In genomic region chr3:118063679-118064078, GRCm38 (mm10) we compare ENCODE assay signal across 21 mouse cellular contexts.
DNase-seq lines count a peak whose midpoint lies in the region; ATAC-seq lines count a peak whose summit lies in the region.
"Had no signal": no experiment of that assay in that cellular context is flagged by ENCODE, and none has a peak within 500 bp of the region (broad histone marks: within the 10 kb centered on the region; RNA-seq: fewer than 3 reads in every experiment).

No protein-coding gene starts in this region.

- intact Hi-C loops in gastrocnemius, postnatal 36 days (cut with DNase I) = no loop called here

- H3K4me1 ChIP-seq in embryonic facial prominence, embryonic 14.5 days (ENCODE audit: control insufficient read depth, insufficient read depth, low read length) = no peaks in the 10 kb centered on the region
- no peaks in the 10 kb centered on the region for H3K4me1 ChIP-seq in embryonic facial prominence, embryonic 10.5 days
- H3K4me1 ChIP-seq: liver, embryonic 15.5 days had no signal

- WGBS in embryonic facial prominence, embryonic 14.5 days = 26% methylated on average over 2 of the region's 2 CpGs
- WGBS in embryonic facial prominence, embryonic 10.5 days = 60% methylated on average over 2 of the region's 2 CpGs

- DNase-seq in embryonic facial prominence, embryonic 14.5 days (ENCODE audit: low spot score) = peak; percentile 23
- no peak for DNase-seq in embryonic facial prominence, embryonic 10.5 days (ENCODE audit: low spot score)
- peak; percentile 15 for DNase-seq in layer of hippocampus, adult 9-11 months
- no peak for DNase-seq in layer of hippocampus, postnatal 36 days
- peak; percentile 30 for DNase-seq in 416B (ENCODE audit: low read depth)
- peak; percentile 7 for DNase-seq in fibroblast of lung, adult 2 months (ENCODE audit: low read depth)
- DNase-seq in gastrocnemius, postnatal 36 days = no peak
- DNase-seq in adrenal gland, postnatal 25 days = no peak
- DNase-seq: adrenal gland, adult 2 months; B cell, adult 2 months; cerebellum, adult 11 months; embryo, embryonic 11 days; gastrocnemius, adult 2 months; heart, postnatal 14 days; right cerebral cortex, postnatal 25 days had no signal

- H3K36me3 ChIP-seq in embryonic facial prominence, embryonic 14.5 days (ENCODE audit: control insufficient read depth, insufficient read depth, low read length) = no peaks in the 10 kb centered on the region
- no peaks in the 10 kb centered on the region for H3K36me3 ChIP-seq in embryonic facial prominence, embryonic 10.5 days (replicated peaks)
- H3K36me3 ChIP-seq: liver, embryonic 15.5 days; neural tube, embryonic 13.5 days had no signal

- H3K27ac ChIP-seq in embryonic facial prominence, embryonic 14.5 days (replicated peaks; ENCODE audit: low read depth, low read length) = no peak overlapping the region
- no peak overlapping the region for H3K27ac ChIP-seq in embryonic facial prominence, embryonic 10.5 days (replicated peaks)
- H3K27ac ChIP-seq: gastrocnemius, adult 2 months; hindbrain, embryonic 14.5 days; liver, embryonic 15.5 days; neural tube, embryonic 13.5 days had no signal

- no peak overlapping the region for H3K9ac ChIP-seq in embryonic facial prominence, embryonic 14.5 days (ENCODE audit: low read depth, low read length)
- H3K9ac ChIP-seq: hindbrain, embryonic 14.5 days; liver, embryonic 15.5 days; neural tube, embryonic 13.5 days had no signal

- H3K9me3 ChIP-seq in embryonic facial prominence, embryonic 14.5 days (ENCODE audit: control insufficient read depth, low read length) = no peaks in the 10 kb centered on the region
- H3K9me3 ChIP-seq in embryonic facial prominence, embryonic 10.5 days = no peaks in the 10 kb centered on the region
- H3K9me3 ChIP-seq: liver, embryonic 15.5 days; neural tube, embryonic 13.5 days had no signal

- ATAC-seq in embryonic facial prominence, embryonic 14.5 days (ENCODE audit: low read depth) = no peak
- ATAC-seq: intestine, embryonic 16.5 days; lung, postnatal 0 days had no signal

- no peak overlapping the region for H3K4me2 ChIP-seq in embryonic facial prominence, embryonic 14.5 days (ENCODE audit: low read depth, low read length)
- H3K4me2 ChIP-seq: heart, embryonic 11.5 days; hindbrain, embryonic 14.5 days; liver, embryonic 15.5 days; neural tube, embryonic 13.5 days had no signal

- no peak overlapping the region for H3K4me3 ChIP-seq in embryonic facial prominence, embryonic 14.5 days (ENCODE audit: low read depth, low read length)
- H3K4me3 ChIP-seq in embryonic facial prominence, embryonic 10.5 days = no peak overlapping the region
- H3K4me3 ChIP-seq: gastrocnemius, adult 2 months; liver, embryonic 15.5 days; neural tube, embryonic 13.5 days had no signal

- H3K27me3 ChIP-seq in embryonic facial prominence, embryonic 14.5 days (replicated peaks; ENCODE audit: control insufficient read depth, insufficient read depth, low read length) = no peaks in the 10 kb centered on the region
- no peaks in the 10 kb centered on the region for H3K27me3 ChIP-seq in embryonic facial prominence, embryonic 10.5 days (replicated peaks; ENCODE audit: low read depth, poor library complexity, severe bottlenecking)
- H3K27me3 ChIP-seq: liver, embryonic 15.5 days; neural tube, embryonic 13.5 days had no signal

Comparison
In these comparisons a context has a peak if more than half of its experiments do, and no peak if none do; other contexts are left out.
1. DNase-seq: peak in embryonic facial prominence, embryonic 14.5 days (single experiment), layer of hippocampus, adult 9-11 months (single experiment), 416B (single experiment) and fibroblast of lung, adult 2 months (single experiment); none in embryonic facial prominence, embryonic 10.5 days (single experiment), layer of hippocampus, postnatal 36 days (0 of 2), gastrocnemius, postnatal 36 days (0 of 2) and adrenal gland, postnatal 25 days (single experiment).